Mouse (Mus musculus) C3H10T1/2 (cell line): ENCODE data around the gene Tenm1. TPM values are rescaled to one million over a fixed set of nuclear protein-coding genes. Genes with fewer than 3 reads are reported as not detected.

Source experiments
- polyA plus RNA-seq, 2 experiments: library from polyadenylated mRNA; unstranded; fragments of >200 nt; fragmentation: generic; extraction: Trizol; gene quantifications; one replicate each; pipeline ENCODE4 v1.2.1; 2012; ENCODE audit warnings: missing spikeins in 2 of 2

The Tenm1 gene
- polyA plus RNA-seq = not detected

GRCm38 (mm10) chrX:43428855-43429263 lies at the start of gene Tenm1:
Tenm1 (minus strand) TSS chrX:43429126.

GRCm38 (mm10) chrX:42502291-42503043 lies 926.5 kb downstream of the Tenm1 start, which contains the start of gene Sh2d1a:
Sh2d1a (plus strand) TSS chrX:42502453.

GRCm38 (mm10) chrX:42489446-42489845 lies 939.5 kb downstream of the Tenm1 start, which contains the start of gene Tex13c2:
Tex13c2 (plus strand) TSS chrX:42489691.

Other genes with a start within 250 kb of the Tenm1 start
- not detected for gene Tex13c1, start 162.0 kb upstream of the Tenm1 start, polyA plus RNA-seq